Mouse (Mus musculus) lung, embryonic 14.5 days (tissue): ENCODE results near the gene Mctp1. TPM values are rescaled to one million over a fixed set of nuclear protein-coding genes. Genes with fewer than 3 reads are reported as not detected.
"Not testable (repeated sequence)": the region's sequence is repeated elsewhere in the genome, so short reads cannot be mapped to it uniquely, and the experiment has no call there.

Experiments used
- ATAC-seq: fragments of 200-750 bp; cut with Nextera tagmentation; 2 replicates; pipeline ENCODE4 v1.8.0; 2017; ENCODE audit warnings: mild to moderate bottlenecking, moderate TSS enrichment, moderate library complexity; ENCODE audit not compliant: insufficient read depth
- DNase-seq: peaks from one replicate; pipeline ENCODE4 v3.0.0-alpha.2; 2015
- H3K27ac ChIP-seq: fragments of 300-500 bp; sonication (generic); 2 replicates; pipeline ENCODE4 v1.5.1; 2014; ENCODE audit warnings: low read depth, mild to moderate bottlenecking, moderate library complexity
- H3K27me3 ChIP-seq: fragments of 300-500 bp; sonication (generic); 2 replicates; pipeline ENCODE4 v1.6.1; 2014; ENCODE audit warnings: low read length, control low read depth; ENCODE audit not compliant: insufficient read depth
- H3K36me3 ChIP-seq: fragments of 300-500 bp; sonication (generic); 2 replicates; pipeline ENCODE4 v1.6.1; 2014; ENCODE audit warnings: control low read depth; ENCODE audit not compliant: insufficient read depth
- H3K4me1 ChIP-seq: fragments of 300-500 bp; sonication (generic); 2 replicates; pipeline ENCODE4 v1.6.1; 2014; ENCODE audit warnings: antibody characterized with exemption, control low read depth; ENCODE audit not compliant: insufficient read depth
- H3K4me2 ChIP-seq: fragments of 300-500 bp; sonication (generic); 2 replicates; pipeline ENCODE4 v1.6.1; 2014; ENCODE audit warnings: mild to moderate bottlenecking
- H3K4me3 ChIP-seq: fragments of 300-500 bp; sonication (generic); 2 replicates; pipeline ENCODE4 v1.5.1; 2014; ENCODE audit warnings: low read depth, low read length
- H3K9ac ChIP-seq: fragments of 300-500 bp; sonication (generic); 2 replicates; pipeline ENCODE4 v1.6.1; 2014
- H3K9me3 ChIP-seq: fragments of 300-500 bp; sonication (generic); 2 replicates; pipeline ENCODE4 v1.6.1; 2016; ENCODE audit warnings: low read depth, low read length, control low read depth
- CTCF ChIP-seq: IDR thresholded peaks from 2 replicates; pipeline ENCODE4 v1.5.1; 2016; ENCODE audit warnings: antibody characterized with exemption, low read depth
- WGBS: fragments of 180-500 bp; shearing (Covaris S2); extraction: QIAGEN DNeasy Blood & Tissue Kit; methylation state at CpG from one replicate; pipeline ENCODE4 v1.1.7; 2014; 5-methylcytosine and 5-hydroxymethylcytosine counted together
- polyA plus RNA-seq: library from polyadenylated mRNA; unstranded; fragments of >200 nt; fragmentation: Nextera tagmentation; extraction: Ambion mirVana; gene quantifications from 2 replicates; pipeline ENCODE4 v1.2.1, GENCODE M21; 2014

Mctp1 gene
- polyA plus RNA-seq, 1 experiment from 2014 or later, result 0.82 TPM

GRCm38 (mm10) chr13:76568569-76569211 lies 184.4 kb downstream of the Mctp1 start:
- no peaks in the 10 kb centered on the region for H3K36me3 ChIP-seq
- no peak overlapping the region for H3K9ac ChIP-seq
- no peaks in the 10 kb centered on the region for H3K4me1 ChIP-seq
- TF ChIP-seq CTCF, result no peak
- H3K27ac ChIP-seq, result no peak overlapping the region
- H3K4me2 ChIP-seq, result no peak overlapping the region
- no peak overlapping the region for H3K4me3 ChIP-seq
- ATAC-seq (no peak), DNase-seq (no peak)
- H3K27me3 ChIP-seq, result no peaks in the 10 kb centered on the region
- no peaks in the 10 kb centered on the region for H3K9me3 ChIP-seq
- 71% methylated on average over 2 of the region's 2 CpGs for WGBS

- no peak for ATAC-seq
- no peak overlapping the region for H3K27ac ChIP-seq
- DNase-seq, result peak; percentile 17
- H3K4me1 ChIP-seq, result no peaks in the 10 kb centered on the region
- WGBS, result 24% methylated on average over 5 of the region's 5 CpGs
- H3K9me3 ChIP-seq, result no peaks in the 10 kb centered on the region
- no peak overlapping the region for H3K9ac ChIP-seq
- no peaks in the 10 kb centered on the region for H3K27me3 ChIP-seq
- no peak overlapping the region for H3K4me2 ChIP-seq
- no peak for TF ChIP-seq CTCF
- no peak overlapping the region for H3K4me3 ChIP-seq
- H3K36me3 ChIP-seq, result no peaks in the 10 kb centered on the region
These were observed 195.1 kb downstream of the Mctp1 start for GRCm38 (mm10) chr13:76579414-76579813.

GRCm38 (mm10) chr13:76585447-76585846 lies 201.1 kb downstream of the Mctp1 start:
- no peaks in the 10 kb centered on the region for H3K36me3 ChIP-seq

GRCm38 (mm10) chr13:76590709-76591108 lies 206.4 kb downstream of the Mctp1 start:
- H3K9ac ChIP-seq, H3K36me3 ChIP-seq: not testable (repeated sequence)
- peak; percentile 24; the same call in 1 of the 2 replicates for ATAC-seq

More at GRCm38 (mm10) chr13:76585447-76585846, 201.1 kb downstream of the Mctp1 start:
- Histone ChIP-seq H3K9ac (no peak overlapping the region), H3K27ac (no peak overlapping the region), H3K27me3 (no peaks in the 10 kb centered on the region), H3K9me3 (no peaks in the 10 kb centered on the region), H3K4me3 (no peak overlapping the region), H3K4me1 (no peaks in the 10 kb centered on the region), H3K4me2 (no peak overlapping the region)
- no peak for TF ChIP-seq CTCF
- no peak for ATAC-seq
- DNase-seq, result no peak
- 58% methylated on average over 3 of the region's 3 CpGs for WGBS

GRCm38 (mm10) chr13:76591189-76591588 lies 206.9 kb downstream of the Mctp1 start:
- no peak for TF ChIP-seq CTCF
- Histone ChIP-seq H3K36me3 (no peaks in the 10 kb centered on the region), H3K4me1 (no peaks in the 10 kb centered on the region), H3K27me3 (no peaks in the 10 kb centered on the region), H3K27ac (no peak overlapping the region), H3K9me3 (no peaks in the 10 kb centered on the region), H3K4me2 (no peak overlapping the region), H3K9ac (no peak overlapping the region), H3K4me3 (no peak overlapping the region)
- DNase-seq (peak; percentile 24), ATAC-seq (peak; percentile 58)

More at GRCm38 (mm10) chr13:76590709-76591108, 206.4 kb downstream of the Mctp1 start:
- H3K27ac ChIP-seq, H3K4me2 ChIP-seq, H3K9me3 ChIP-seq, H3K4me3 ChIP-seq, H3K4me1 ChIP-seq, H3K27me3 ChIP-seq, DNase-seq: not testable (repeated sequence)
- 89% methylated on average over 11 of the region's 11 CpGs for WGBS

GRCm38 (mm10) chr13:76591692-76592091 lies 207.4 kb downstream of the Mctp1 start:
- no peak overlapping the region for H3K4me3 ChIP-seq
- H3K27ac ChIP-seq, result no peak overlapping the region
- no peaks in the 10 kb centered on the region for H3K27me3 ChIP-seq
- TF ChIP-seq CTCF, result no peak
- H3K36me3 ChIP-seq, result no peaks in the 10 kb centered on the region
- H3K4me1 ChIP-seq, result no peaks in the 10 kb centered on the region
- H3K9me3 ChIP-seq, result no peaks in the 10 kb centered on the region
- 64% methylated on average over 1 of the region's 1 CpGs for WGBS
- ATAC-seq (no peak), DNase-seq (no peak)
- no peak overlapping the region for H3K4me2 ChIP-seq
- H3K9ac ChIP-seq, result no peak overlapping the region

- DNase-seq, result no peak
- Histone ChIP-seq H3K4me1 (no peaks in the 10 kb centered on the region), H3K9me3 (no peaks in the 10 kb centered on the region), H3K27ac (no peak overlapping the region), H3K4me3 (no peak overlapping the region), H3K4me2 (no peak overlapping the region), H3K27me3 (no peaks in the 10 kb centered on the region), H3K36me3 (no peaks in the 10 kb centered on the region), H3K9ac (no peak overlapping the region)
- 65% methylated on average over 2 of the region's 2 CpGs for WGBS
- TF ChIP-seq CTCF, result no peak
- no peak for ATAC-seq
These were observed 208.6 kb downstream of the Mctp1 start for GRCm38 (mm10) chr13:76592908-76593307.
